Comparison of ENCODE assay signal across 8 mouse cellular contexts in genomic region chr5:90286559-90286958, GRCm38 (mm10).
A peak's percentile ranks its signal among the peaks of the same experiment; 100 is the strongest.
DNase-seq lines count a peak whose midpoint lies in the region; ATAC-seq and TF ChIP-seq lines count a peak whose summit lies in the region.

No protein-coding gene starts in this region.

- peak; percentile 14 to 65 for DNase-seq in adrenal gland, adult (ENCODE audit: inconsistent age in 2 of 2, low spot score in 1 of 2)
- no peak for DNase-seq in adrenal gland, adult 2 months
- DNase-seq in layer of hippocampus, adult 2 months (ENCODE audit: low spot score in 2 of 2): no peak
- no peak for DNase-seq in layer of hippocampus, postnatal 14 days (ENCODE audit: low spot score in 2 of 2)
- peak; percentile 25 for DNase-seq in adrenal gland, postnatal 25 days
- DNase-seq in heart, postnatal 36 days: peak; percentile 22 to 46
- no peak for DNase-seq in frontal cortex, postnatal 14 days (ENCODE audit: low spot score in 2 of 2)

- TF ChIP-seq CTCF in layer of hippocampus, adult 2 months (conservative IDR thresholded peaks at IDR 0.05): peak; percentile 79

- intact Hi-C loops in heart, postnatal 36 days (cut with DNase I): loop anchor here (2.0 kb wide), 1 partner anchor 78 kb away; no protein-coding TSS in a partner anchor

- H3K27ac ChIP-seq in layer of hippocampus, adult 2 months: no peak overlapping the region

- ATAC-seq in megakaryocyte progenitor cell, adult 5-6 weeks (replicated peaks; ENCODE audit: poor library complexity): peak; percentile 97

- H3K4me3 ChIP-seq in layer of hippocampus, adult 2 months: no peak overlapping the region

Comparison
In these comparisons a context has a peak if more than half of its experiments do, and no peak if none do; other contexts are left out.
1. DNase-seq: peak in adrenal gland, adult (2 of 2), adrenal gland, postnatal 25 days (single experiment) and heart, postnatal 36 days (2 of 2); none in adrenal gland, adult 2 months (single experiment), layer of hippocampus, adult 2 months (0 of 2), layer of hippocampus, postnatal 14 days (0 of 2) and frontal cortex, postnatal 14 days (0 of 2).